Mouse (Mus musculus) T-cell, adult 2 months (primary cell): ENCODE data around the gene Syk.

Source experiments
- DNase-seq: peaks from one replicate; pipeline ENCODE4 v3.0.0; 2022; ENCODE audit warnings: low spot score

The Syk gene

DNA sequence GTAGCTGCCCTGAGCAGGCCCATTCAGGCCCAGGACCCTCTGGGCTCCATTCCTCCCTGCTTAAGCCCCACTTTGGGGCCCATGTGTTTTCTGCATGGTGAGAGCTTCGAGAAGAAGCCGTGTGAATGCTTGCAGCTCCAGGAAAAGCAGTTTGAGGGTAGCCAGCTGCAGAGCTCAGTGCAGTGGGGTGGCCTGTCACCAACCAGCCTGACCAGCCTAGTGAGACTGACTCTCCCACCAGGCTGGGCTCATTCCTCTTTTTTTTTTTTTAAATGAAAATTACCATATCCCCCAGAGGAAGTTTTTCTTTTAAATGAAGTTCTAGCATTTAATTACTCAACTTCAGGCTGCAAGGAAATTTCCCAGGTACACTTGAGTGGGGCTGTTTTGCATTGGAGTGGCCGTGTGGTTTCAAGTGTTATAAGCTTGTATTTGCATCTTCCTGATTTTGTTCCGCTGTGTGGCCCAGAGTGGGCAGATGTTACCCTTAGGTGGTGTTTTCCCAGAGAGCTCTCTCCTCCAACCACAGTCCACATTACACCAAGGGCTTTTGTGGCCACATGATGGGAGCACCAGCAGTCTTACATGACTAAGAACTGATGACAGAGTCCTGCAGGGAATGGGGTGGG lies 17.2 kb downstream of the Syk start:
- no peak for DNase-seq

DNA sequence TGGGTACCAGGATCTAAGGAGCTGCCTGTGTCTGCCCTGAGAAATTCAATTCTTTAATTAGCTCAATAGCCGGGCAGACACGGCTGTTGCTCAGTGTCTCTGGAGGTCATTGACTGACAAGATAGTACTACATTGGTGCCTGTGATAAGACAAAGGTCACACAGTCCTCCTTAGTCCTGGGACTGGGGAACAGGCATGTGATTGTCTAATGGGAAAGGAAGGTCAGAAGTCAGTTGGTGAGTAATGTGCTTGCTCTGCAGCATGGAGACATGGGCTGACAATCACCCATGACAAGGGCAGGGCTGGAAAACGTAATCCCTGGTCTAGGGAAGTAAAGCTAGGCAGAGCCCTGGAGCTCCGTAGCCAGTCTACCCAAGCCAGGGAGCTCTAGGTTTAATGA lies 19.8 kb downstream of the Syk start:
- DNase-seq: no peak

DNA sequence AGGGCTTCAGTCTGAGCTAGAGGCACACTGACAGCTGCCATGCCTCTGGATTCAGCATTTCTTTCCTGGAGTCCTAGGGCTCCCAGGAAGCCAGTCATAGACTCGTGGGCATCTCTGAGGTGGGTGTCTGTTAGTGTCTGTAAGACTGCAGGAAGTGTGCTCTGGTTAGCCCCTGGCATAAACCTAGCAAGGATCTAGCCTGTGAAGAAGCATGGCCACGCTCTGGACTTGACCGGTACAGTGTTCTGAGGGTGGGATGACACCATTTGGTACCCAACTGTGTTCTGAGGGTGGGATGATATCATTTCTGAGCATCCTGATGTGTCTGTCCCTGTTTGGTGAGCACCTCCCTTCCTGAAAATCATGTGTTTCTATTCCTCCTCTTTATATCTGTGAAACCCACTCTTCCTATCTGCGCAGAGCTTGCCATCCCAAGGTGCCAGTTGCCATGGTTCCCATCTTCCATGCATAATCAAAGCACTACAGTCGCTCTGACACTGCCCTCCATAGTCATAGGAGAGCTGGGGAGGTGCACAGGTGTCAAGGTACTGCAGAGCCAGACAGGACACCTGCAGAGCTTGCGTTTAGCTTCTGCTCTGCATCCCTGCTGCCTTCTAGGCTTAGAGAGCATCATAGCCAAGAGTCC lies 20.9 kb downstream of the Syk start:
- DNase-seq: no peak

DNA sequence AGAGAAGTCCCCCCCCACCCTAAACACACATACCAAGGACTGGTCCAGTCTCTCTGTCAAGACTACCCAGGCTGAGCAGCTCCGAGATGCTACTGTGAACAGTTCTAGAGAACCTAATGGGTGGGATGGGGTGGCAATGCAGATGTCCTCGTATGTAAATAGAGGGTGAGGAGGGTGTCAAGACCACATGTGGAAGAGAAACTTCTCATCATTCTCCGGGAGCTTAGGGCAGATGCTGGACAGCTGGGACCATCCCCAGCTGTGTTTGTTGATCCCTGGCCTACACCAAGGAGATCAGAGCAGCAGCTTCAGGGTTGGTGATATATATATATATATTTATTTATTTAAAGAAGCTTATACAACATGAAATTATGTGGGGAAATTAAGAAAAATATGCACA lies 22.0 kb downstream of the Syk start:
- DNase-seq: no peak

- no peak for DNase-seq
Observed at GRCm38 (mm10) chr13:52605911-52606310, 22.9 kb downstream of the Syk start.

- no peak for DNase-seq
Observed at GRCm38 (mm10) chr13:52606656-52607275, 23.8 kb downstream of the Syk start.

- no peak for DNase-seq
Observed at GRCm38 (mm10) chr13:52607964-52608363, 25.0 kb downstream of the Syk start.

DNA sequence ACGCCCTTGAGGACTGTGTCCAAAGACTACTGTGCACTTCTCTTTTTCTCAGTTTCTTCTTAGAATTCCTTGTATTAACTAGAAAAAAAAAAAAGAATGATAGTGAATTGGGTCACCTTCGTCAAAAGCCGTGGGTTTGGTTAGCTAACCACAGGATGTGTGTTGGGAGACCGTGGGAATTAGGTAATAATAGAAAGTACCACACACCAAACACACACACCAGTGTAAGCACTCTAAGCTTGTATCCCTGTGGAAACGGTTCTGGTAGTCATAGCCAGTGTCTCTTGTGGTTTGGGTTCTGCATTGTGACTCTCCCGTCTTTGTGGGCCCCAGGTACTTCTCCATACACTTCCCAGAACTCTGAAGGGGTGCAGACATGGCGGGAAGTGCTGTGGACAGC lies 27.5 kb downstream of the Syk start:
- no peak for DNase-seq

- DNase-seq: no peak
Observed at GRCm38 (mm10) chr13:52613266-52613665, 30.3 kb downstream of the Syk start.

DNA sequence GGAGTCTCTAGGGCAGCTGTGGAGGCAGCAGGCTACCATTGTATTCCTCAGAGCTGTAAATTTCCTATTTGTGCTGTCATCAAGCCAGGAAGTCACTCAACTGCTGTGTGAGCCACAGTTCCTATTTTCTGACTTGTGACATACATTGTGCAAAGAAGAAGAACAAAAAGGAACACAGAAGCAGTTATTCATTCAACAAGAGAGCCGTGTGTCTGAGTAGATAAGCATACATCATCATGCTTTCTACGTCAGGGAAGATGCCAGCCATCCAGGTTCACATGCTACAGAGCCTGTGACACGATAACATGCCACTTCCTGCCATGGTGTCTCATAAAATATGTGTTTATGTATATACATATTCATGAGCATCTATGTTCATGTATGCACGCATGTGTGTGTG lies 32.1 kb downstream of the Syk start:
- DNase-seq: peak; percentile 28

DNA sequence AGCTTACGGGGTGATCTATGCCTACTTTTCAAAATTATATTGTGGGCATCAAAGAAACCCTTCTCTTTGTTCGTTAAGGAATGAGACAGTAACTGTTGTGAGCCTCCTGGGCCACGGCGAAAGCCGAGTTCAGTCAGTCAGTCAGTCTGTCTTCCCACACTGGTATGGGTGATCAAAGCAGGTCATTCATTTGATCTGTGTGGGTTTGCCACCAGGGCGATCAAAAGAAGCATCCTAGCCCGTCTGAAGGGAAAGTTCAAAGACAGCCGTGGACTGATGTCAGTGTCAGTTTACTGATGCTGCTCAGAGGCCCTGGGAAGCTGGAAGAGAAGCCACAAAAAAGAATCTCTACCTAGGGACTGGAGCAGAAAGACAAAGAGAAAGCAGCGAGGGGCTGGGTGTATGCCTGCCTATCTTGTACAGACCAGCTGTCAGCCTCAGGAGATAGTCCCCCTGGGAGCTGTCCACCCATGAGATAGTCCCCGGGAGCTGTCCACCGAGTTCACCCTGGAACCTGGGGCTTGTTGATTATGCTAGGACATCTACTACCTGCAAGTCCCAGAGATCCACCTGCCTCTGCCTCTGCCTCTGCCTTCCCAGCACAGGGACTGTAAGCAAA lies 34.2 kb downstream of the Syk start:
- DNase-seq: peak; percentile 16

GRCm38 (mm10) chr13:52618592-52618991 lies 35.6 kb downstream of the Syk start:
- no peak for DNase-seq

- DNase-seq: no peak
Observed at GRCm38 (mm10) chr13:52619482-52619881, 36.5 kb downstream of the Syk start.

DNA sequence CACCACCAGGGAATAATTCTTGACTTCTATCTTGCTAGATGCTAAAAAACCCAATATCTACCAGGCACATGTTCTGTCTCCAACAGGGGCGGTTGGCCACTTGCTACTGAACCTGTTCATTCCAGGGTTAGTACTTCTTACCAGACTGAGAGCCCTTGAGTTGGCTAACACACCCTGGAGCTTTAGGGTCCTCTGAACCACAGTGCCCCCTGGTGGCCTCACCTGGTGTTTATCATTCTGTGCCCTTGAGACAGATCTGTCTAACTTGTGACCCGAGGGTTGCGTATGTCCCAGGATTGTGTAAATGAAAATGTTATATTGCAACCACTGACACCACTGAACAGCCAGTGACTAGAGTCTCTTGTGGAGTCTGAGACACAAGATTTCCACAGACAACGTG lies 41.1 kb downstream of the Syk start:
- DNase-seq: peak; percentile 32

DNA sequence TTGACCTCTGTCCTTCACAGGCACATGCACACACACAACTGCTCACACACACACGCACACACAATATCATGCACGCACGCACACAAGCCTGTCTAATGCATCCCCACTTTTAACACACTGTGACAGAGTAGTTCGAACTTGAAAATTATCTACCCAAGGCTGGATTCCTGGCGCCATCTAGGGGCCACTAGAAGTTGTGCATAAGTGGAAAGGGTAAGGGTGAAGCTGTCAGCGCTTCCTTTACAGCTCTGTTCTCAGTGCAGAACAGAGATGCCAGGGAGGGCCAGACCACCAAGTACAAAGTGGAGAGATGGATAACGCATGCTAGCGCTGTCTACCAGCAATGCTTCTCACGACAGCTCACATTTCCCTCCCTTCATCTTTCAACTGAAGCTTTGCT lies 45.6 kb downstream of the Syk start:
- peak; percentile 34 for DNase-seq

- no peak for DNase-seq
Observed at GRCm38 (mm10) chr13:52631624-52632023, 48.7 kb downstream of the Syk start.

GRCm38 (mm10) chr13:52635484-52635883 lies 52.5 kb downstream of the Syk start:
- DNase-seq: peak; percentile 23

- DNase-seq: no peak
Observed at GRCm38 (mm10) chr13:52636176-52636748, 53.3 kb downstream of the Syk start.

- DNase-seq: no peak
Observed at GRCm38 (mm10) chr13:52646566-52646965, 63.6 kb downstream of the Syk start.

DNA sequence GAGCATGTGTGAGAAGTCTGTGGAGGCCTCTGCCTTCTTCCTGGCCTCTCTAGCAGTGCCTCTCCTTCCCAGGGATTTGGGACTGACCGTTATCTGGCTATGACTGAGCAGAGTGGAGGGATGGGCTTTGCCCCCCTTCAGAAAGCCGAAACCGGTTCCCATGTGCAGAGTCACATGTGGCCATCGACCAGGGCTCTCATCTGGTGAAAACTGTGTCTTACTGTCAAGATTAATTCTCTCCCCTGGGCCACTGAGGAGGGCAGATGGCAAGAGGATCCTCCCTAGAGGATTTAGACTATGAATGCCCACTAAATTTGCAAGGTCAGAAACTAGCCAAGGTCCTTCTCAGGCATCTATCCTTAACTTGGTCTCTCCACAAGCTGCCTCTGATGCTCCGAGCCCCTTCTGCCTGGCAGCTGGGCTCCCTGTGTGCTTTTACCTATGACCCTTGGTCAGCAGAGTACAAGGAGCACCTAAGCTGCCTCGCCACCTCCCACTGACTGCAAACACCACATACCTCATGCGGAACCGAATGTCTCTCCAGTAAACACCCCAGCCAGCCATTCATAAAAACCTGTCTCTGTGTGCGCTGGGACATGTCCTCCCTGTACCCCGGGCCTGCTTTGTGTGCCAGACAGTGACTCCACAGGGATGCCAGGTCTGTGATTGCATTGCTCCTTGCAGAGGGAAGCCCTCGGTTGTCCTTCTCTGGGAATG lies 65.2 kb downstream of the Syk start:
- no peak for DNase-seq

- no peak for DNase-seq
Observed at GRCm38 (mm10) chr13:52649791-52650418, 66.9 kb downstream of the Syk start.
